Mouse (Mus musculus) MEL (cell line): ENCODE results near the gene Mycbp2. TPM values are rescaled to one million over a fixed set of nuclear protein-coding genes. Genes with fewer than 3 reads are reported as not detected.

Source experiments
- DNase-seq: peaks from one replicate; pipeline ENCODE4 v3.0.0; 2011; ENCODE audit warnings: low read depth, low spot score
- H3K27ac ChIP-seq: 2 replicates; pipeline ENCODE4 v1.5.1; 2012; ENCODE audit warnings: low read depth, mild to moderate bottlenecking, control low read depth, low read length, moderate library complexity; ENCODE audit not compliant: control insufficient read depth
- H3K27me3 ChIP-seq, 2 experiments: fragments of 150-350 bp in 1 of 2; sonication (generic) in 1 of 2; 2 replicates each; pipeline ENCODE4 v1.6.1; 2012; ENCODE audit warnings: low read length in 2 of 2, mild to moderate bottlenecking in 2 of 2, improper control_type of control experiment in 1 of 2, moderate library complexity in 1 of 2; ENCODE audit not compliant: insufficient read depth in 2 of 2, control insufficient read depth in 1 of 2
- H3K36me3 ChIP-seq, 2 experiments: 2 replicates each; pipeline ENCODE4 v1.6.1; 2012 to 2014; ENCODE audit warnings: low read length in 2 of 2, improper control_type of control experiment in 1 of 2, inconsistent platforms in 1 of 2, mild to moderate bottlenecking in 1 of 2; ENCODE audit not compliant: insufficient read depth in 2 of 2, control insufficient read depth in 1 of 2
- H3K4me1 ChIP-seq, 2 experiments: fragments of 150-350 bp in 1 of 2; sonication (generic) in 1 of 2; 2 replicates each; pipeline ENCODE4 v1.6.1; 2012; ENCODE audit warnings: low read length in 2 of 2, improper control_type of control experiment in 1 of 2, mild to moderate bottlenecking in 1 of 2; ENCODE audit not compliant: insufficient read depth in 2 of 2, control insufficient read depth in 1 of 2
- H3K4me3 ChIP-seq, 2 experiments: fragments of 150-350 bp in 1 of 2; sonication (generic) in 1 of 2; 2 replicates each; pipeline ENCODE4 v1.5.1; 2012; ENCODE audit warnings: low read depth in 2 of 2, low read length in 2 of 2, mild to moderate bottlenecking in 2 of 2, moderate library complexity in 2 of 2, control low read depth in 1 of 2, improper control_type of control experiment in 1 of 2; ENCODE audit not compliant: control insufficient read depth in 1 of 2, insufficient read depth in 1 of 2
- H3K79me2 ChIP-seq: 2 replicates; pipeline ENCODE4 v1.6.1; 2012; ENCODE audit warnings: mild to moderate bottlenecking, low read length, moderate library complexity; ENCODE audit not compliant: control insufficient read depth, poor library complexity, insufficient read depth
- H3K9ac ChIP-seq: 2 replicates; pipeline ENCODE4 v1.6.1; 2012; ENCODE audit warnings: low read depth, mild to moderate bottlenecking, control low read depth, low read length, moderate library complexity; ENCODE audit not compliant: control insufficient read depth, poor library complexity, severe bottlenecking
- H3K9me3 ChIP-seq: fragments of 150-350 bp; sonication (generic); replicated peaks from 2 replicates; pipeline ENCODE4 v1.6.1; 2012; ENCODE audit warnings: mild to moderate bottlenecking, low read length, improper control_type of control experiment, moderate library complexity; ENCODE audit not compliant: insufficient read depth
- CHD2 ChIP-seq: IDR thresholded peaks from 2 replicates; pipeline ENCODE4 v1.6.1; 2011; ENCODE audit warnings: low read length, improper control_type of control experiment
- CTCF ChIP-seq, 3 experiments: IDR thresholded peaks in 2 of 3; conservative IDR thresholded peaks in 1 of 3; 2 replicates each; pipeline ENCODE4 v1.5.1; 2011 to 2012; ENCODE audit warnings: low read length in 3 of 3, low read depth in 2 of 3, mild to moderate bottlenecking in 2 of 3, improper control_type of control experiment in 1 of 3, inconsistent platforms in 1 of 3, mixed read lengths in 1 of 3, moderate library complexity in 1 of 3; ENCODE audit not compliant: control insufficient read depth in 1 of 3, insufficient read depth in 1 of 3, poor library complexity in 1 of 3, severe bottlenecking in 1 of 3
- E2F4 ChIP-seq: IDR thresholded peaks from 2 replicates; pipeline ENCODE4 v1.6.1; 2011; ENCODE audit warnings: low read depth, low read length, improper control_type of control experiment, borderline replicate concordance
- ELF1 ChIP-seq: IDR thresholded peaks from 2 replicates; pipeline ENCODE4 v1.6.1; 2014; ENCODE audit warnings: low read depth, mild to moderate bottlenecking, inconsistent platforms, low read length, improper control_type of control experiment, moderate library complexity
- EP300 ChIP-seq, 2 experiments: IDR thresholded peaks; 2 replicates each; pipeline ENCODE4 v1.6.1; 2011; ENCODE audit warnings: improper control_type of control experiment in 2 of 2, low read length in 2 of 2, low read depth in 1 of 2, mild to moderate bottlenecking in 1 of 2
- GABPA ChIP-seq: IDR thresholded peaks from 2 replicates; pipeline ENCODE4 v1.6.1; 2012; ENCODE audit warnings: low read depth, mild to moderate bottlenecking, inconsistent platforms, low read length, improper control_type of control experiment, moderate library complexity
- GATA1 ChIP-seq: IDR thresholded peaks from 2 replicates; pipeline ENCODE4 v1.6.1; 2011; ENCODE audit warnings: low read depth, low read length, improper control_type of control experiment
- JUND ChIP-seq: IDR thresholded peaks from 2 replicates; pipeline ENCODE4 v1.6.1; 2011; ENCODE audit warnings: low read depth, mild to moderate bottlenecking, improper control_type of control experiment, low read length
- MAX ChIP-seq: IDR thresholded peaks from 2 replicates; pipeline ENCODE4 v1.6.1; 2011; ENCODE audit warnings: low read length, improper control_type of control experiment
- MXI1 ChIP-seq: IDR thresholded peaks from 2 replicates; pipeline ENCODE4 v1.6.1; 2011; ENCODE audit warnings: mild to moderate bottlenecking, low read depth, low read length, improper control_type of control experiment
- POLR2AphosphoS5 ChIP-seq: IDR thresholded peaks from 2 replicates; pipeline ENCODE4 v1.6.1; 2012; ENCODE audit warnings: low read depth, borderline replicate concordance, mild to moderate bottlenecking, inconsistent platforms, low read length, moderate library complexity, mixed read lengths
- RAD21 ChIP-seq: IDR thresholded peaks from 2 replicates; pipeline ENCODE4 v1.6.1; 2011; ENCODE audit warnings: mild to moderate bottlenecking, low read depth, low read length, improper control_type of control experiment
- SIN3A ChIP-seq: IDR thresholded peaks from 2 replicates; pipeline ENCODE4 v1.6.1; 2012; ENCODE audit warnings: low read length, improper control_type of control experiment, inconsistent platforms
- SMC3 ChIP-seq: IDR thresholded peaks from 2 replicates; pipeline ENCODE4 v1.6.1; 2011; ENCODE audit warnings: low read depth, low read length, improper control_type of control experiment
- TAL1 ChIP-seq: IDR thresholded peaks from 2 replicates; pipeline ENCODE4 v1.6.1; 2012; ENCODE audit warnings: mild to moderate bottlenecking, inconsistent platforms, low read length, moderate library complexity, mixed read lengths
- USF1 ChIP-seq: IDR thresholded peaks from 2 replicates; pipeline ENCODE4 v1.6.1; 2014; ENCODE audit warnings: low read depth, mild to moderate bottlenecking, inconsistent platforms, low read length, improper control_type of control experiment, moderate library complexity
- polyA plus RNA-seq, 2 experiments: library from polyadenylated mRNA; stranded (reverse) in 1 of 2; unstranded in 1 of 2; fragments of >175 nt in 1 of 2; fragments of >200 nt in 1 of 2; gene quantifications; 2 replicates each; pipeline versions ENCODE4 v1.2.1 to v1.2.4; 2012; ENCODE audit warnings: low replicate concordance in 2 of 2, low read depth in 1 of 2; ENCODE audit not compliant: insufficient read length in 2 of 2, insufficient read depth in 1 of 2, missing spikeins in 1 of 2
- total RNA-seq: library from RNA; depleted of rRNA; stranded (reverse); fragments of 300-350 nt; gene quantifications from 2 replicates; pipeline ENCODE4 v1.2.3, GENCODE M21; 2012

The Mycbp2 gene
- total and polyA plus RNA-seq, 3 experiments, result 9.1 to 28.0 (median 23.4) TPM

DNA sequence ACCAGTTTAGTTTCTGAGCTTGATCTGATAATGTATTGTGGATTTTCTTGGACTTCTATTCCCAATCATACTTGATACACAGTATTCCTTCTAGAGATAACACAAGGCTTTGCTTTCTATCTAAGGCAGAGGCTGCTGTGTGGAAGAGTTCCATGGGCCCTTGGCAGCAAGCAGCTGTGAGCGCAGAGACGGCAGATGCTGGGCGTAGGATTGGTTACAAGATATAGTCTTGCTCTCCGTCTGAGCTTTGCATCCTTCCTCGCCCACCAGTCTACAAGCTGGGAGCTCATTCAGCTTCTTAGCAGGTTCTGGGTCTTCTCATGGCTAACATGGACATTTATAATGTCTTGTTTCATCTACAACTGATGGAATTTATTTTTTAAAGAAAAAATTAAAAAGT, 196.5 kb downstream of the Mycbp2 start:
- no peak for TF ChIP-seq RAD21
- no peak for TF ChIP-seq SIN3A
- no peak for TF ChIP-seq ELF1
- TF ChIP-seq GABPA, result no peak
- TF ChIP-seq JUND, result no peak
- no peak for TF ChIP-seq E2F4
- no peak for TF ChIP-seq GATA1
- no peak for TF ChIP-seq EP300 (IDR thresholded peaks at IDR 0.05; ENCODE audit: low read depth in 1 of 2, low read length in 2 of 2)
- no peaks in the 10 kb centered on the region for H3K9me3 ChIP-seq
- no peak for DNase-seq
- H3K27me3 ChIP-seq, result no peaks in the 10 kb centered on the region
- H3K4me1 ChIP-seq, result no peaks in the 10 kb centered on the region
- H3K36me3 ChIP-seq, result peaks cover 0 to 10% of the 10 kb centered on the region in 2 experiments; a peak in 1 of 4 replicates
- H3K4me3 ChIP-seq, result no peak overlapping the region
- no peak overlapping the region for H3K27ac ChIP-seq
- no peaks in the 10 kb centered on the region for H3K79me2 ChIP-seq
- no peak overlapping the region for H3K9ac ChIP-seq

DNA sequence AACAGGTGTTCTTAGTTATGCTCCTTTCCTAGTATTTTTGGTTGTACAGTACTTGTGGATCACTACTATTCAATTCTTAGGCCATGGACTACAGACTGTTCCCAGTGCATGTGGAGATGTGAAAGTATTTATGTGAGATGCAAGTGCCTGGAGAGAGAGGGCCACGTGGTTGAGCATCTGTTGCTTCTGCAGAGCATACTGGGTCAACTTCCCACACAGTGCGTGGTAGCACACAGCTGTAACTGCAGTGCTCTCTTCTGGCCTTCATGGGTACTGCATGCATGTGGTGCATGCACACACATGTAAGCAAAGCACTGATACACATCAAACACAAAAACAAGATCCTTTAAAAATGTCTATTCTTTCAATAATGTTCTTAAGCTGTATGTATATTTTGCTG, 214.6 kb downstream of the Mycbp2 start:
- peaks cover 0 to 9% of the 10 kb centered on the region in 2 experiments; a peak in 2 of 4 replicates for H3K36me3 ChIP-seq
- H3K4me3 ChIP-seq, result no peak overlapping the region
- no peak overlapping the region for H3K9ac ChIP-seq
- TF ChIP-seq USF1 (no peak), SMC3 (peak; percentile 56), POLR2AphosphoS5 (no peak), RAD21 (peak; percentile 38), CTCF (IDR thresholded peaks at IDR 0.05 in 2 of 3, conservative IDR thresholded peaks at IDR 0.05 in 1 of 3; ENCODE audit: control insufficient read depth in 1 of 3, insufficient read depth in 1 of 3, low read depth in 2 of 3, low read length in 3 of 3, poor library complexity in 1 of 3, severe bottlenecking in 1 of 3) (peak; percentile 34 to 78 (median 58)), CHD2 (no peak), TAL1 (no peak)
- H3K27ac ChIP-seq, result no peak overlapping the region
- H3K79me2 ChIP-seq, result no peaks in the 10 kb centered on the region
- peak; percentile 60 for DNase-seq
- H3K27me3 ChIP-seq, result no peaks in the 10 kb centered on the region
- H3K4me1 ChIP-seq, result no peaks in the 10 kb centered on the region
- H3K9me3 ChIP-seq, result no peaks in the 10 kb centered on the region

DNA sequence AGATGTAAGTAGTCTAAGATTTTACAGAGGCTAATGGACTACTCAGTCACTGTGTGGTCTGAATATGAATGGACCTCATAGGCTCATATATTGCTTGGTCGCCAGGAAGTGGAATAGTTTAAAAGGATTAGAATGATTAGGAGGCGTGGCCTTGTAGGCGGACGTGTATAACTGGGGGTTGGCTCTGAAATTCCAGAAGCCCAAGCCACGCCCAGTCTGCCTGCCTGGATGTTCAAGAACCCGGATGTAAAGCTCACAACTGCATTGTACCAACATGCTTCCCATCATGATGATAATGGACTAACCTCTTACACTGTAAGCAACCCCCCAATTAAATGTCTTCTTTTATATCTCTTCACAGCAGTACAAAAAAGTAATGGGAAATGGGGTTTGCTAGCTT, 220.9 kb downstream of the Mycbp2 start:
- no peaks in the 10 kb centered on the region for H3K27me3 ChIP-seq
- H3K36me3 ChIP-seq, result peaks cover 0 to 5% of the 10 kb centered on the region in 2 experiments; a peak in 2 of 4 replicates
- TF ChIP-seq MXI1 (no peak), USF1 (no peak), ELF1 (no peak), TAL1 (no peak), POLR2AphosphoS5 (no peak), MAX (no peak)
- no peaks in the 10 kb centered on the region for H3K9me3 ChIP-seq
- H3K4me3 ChIP-seq, result no peak overlapping the region
- DNase-seq, result no peak
- no peak overlapping the region for H3K9ac ChIP-seq
- no peaks in the 10 kb centered on the region for H3K4me1 ChIP-seq
- no peaks in the 10 kb centered on the region for H3K79me2 ChIP-seq
- H3K27ac ChIP-seq, result no peak overlapping the region
